Mouse (Mus musculus) cerebral cortex, adult 2 months (tissue): ENCODE measurements around the gene Dysf.

Experiments used
- WGBS: fragments of 180-500 bp; shearing (Covaris S2); methylation state at CpG from one replicate; pipeline ENCODE4 v1.1.7; 2018; 5-methylcytosine and 5-hydroxymethylcytosine counted together

The Dysf gene

GRCm38 (mm10) chr6:84111106-84111505, 102.7 kb downstream of the Dysf start:
- 86% methylated on average over 11 of the region's 11 CpGs for WGBS

DNA sequence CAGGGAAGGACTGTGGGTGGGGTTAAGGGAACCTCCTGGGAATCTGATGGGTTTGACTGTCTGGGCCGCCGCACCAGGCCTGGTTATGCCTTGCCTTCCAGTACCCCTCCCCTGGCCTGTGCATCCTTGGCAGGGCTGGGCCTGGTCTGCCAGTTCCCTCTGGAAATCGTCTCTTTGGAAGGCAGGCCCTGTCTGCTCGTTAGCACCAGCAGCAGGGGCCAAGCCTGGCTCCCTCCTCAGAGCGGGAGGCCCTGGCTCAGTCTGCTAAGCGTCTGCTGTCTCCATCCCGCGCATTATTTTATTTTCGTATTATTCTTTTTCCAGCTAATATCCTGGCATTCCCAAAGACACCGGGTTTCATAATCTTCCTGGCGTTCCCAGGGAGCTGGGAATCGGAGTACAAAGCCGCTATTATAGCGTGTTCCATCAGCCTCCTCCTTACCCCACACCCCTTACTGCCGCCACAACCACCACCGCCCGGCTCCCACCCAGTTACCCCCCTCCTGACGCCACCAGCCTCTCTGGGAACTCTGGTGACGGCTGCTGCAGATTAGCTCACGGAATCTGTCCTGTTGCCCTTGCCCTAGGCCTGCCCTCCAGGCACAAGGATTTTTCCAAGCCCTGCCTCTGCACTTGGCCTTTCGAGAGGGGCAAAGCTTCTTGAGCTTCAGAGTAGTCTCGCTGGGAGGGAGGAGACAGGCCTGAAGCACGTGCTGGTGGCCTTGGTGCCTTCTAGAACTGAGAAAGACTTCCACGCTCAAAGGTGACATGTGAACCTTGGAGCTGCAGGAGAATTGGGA, 111.5 kb downstream of the Dysf start:
- 71% methylated on average over 24 of the region's 24 CpGs for WGBS

GRCm38 (mm10) chr6:84124609-84125008, 116.2 kb downstream of the Dysf start:
- 94% methylated on average over 9 of the region's 9 CpGs for WGBS

DNA sequence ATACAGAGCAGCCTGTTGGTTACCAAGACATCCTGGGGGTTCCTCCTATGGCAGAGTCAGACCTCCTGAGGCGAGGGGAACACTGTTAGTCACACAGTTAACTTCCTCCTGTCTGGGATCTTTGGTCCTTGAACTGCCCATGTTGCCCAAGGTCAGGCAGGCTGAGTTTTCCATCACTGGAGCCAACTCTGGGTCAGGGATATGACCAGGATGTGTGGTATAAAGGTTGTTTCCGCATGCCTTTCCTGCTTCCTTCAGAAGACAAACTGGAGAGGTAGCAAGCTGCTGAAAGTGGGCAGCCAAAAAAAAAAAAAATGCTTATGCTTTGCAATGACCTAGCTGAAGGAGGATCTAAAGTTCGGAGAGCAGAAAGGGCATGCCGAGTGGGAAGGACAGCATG, 116.7 kb downstream of the Dysf start:
- 89% methylated on average over 4 of the region's 4 CpGs for WGBS

DNA sequence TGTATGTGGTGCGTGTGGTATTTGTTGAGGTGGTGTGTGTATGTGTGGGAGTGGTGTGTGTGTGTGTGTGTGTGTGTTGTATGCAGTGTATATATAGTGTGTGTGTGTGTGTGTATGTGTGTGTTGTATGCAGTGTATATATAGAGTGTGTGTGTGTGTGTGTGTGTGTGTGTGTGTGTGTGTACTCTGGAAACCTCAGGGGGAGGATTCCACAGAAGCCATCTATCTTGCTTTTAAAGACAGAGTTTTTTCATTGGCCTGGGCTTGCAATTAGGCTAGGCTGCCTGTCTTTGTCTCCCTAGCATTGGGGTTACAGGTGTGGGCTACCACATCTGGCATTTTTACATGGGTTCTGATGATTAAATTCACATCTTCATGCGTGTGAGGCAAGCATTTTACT, 119.8 kb downstream of the Dysf start:
- 98% methylated on average over 2 of the region's 2 CpGs for WGBS

DNA sequence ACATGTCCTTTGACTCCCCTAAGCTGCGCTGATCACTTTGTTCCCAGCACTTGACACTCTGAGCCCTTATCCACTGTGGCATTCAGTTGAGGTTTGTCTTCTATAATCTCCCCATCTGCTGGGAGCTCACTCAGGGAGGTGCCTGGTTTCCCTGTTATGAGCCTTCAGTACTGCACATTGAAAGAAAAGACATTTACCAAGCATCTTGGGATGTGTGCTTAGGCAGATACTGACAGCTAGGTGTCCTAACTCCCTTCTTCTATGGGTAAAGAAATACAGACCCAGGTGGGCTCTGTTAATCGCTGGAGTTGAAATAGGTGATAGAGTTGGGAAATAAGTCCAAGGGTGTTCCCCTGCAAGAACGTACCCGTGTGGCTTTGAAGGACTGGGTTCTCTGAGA, 122.5 kb downstream of the Dysf start:
- WGBS: 98% methylated on average over 4 of the region's 4 CpGs

DNA sequence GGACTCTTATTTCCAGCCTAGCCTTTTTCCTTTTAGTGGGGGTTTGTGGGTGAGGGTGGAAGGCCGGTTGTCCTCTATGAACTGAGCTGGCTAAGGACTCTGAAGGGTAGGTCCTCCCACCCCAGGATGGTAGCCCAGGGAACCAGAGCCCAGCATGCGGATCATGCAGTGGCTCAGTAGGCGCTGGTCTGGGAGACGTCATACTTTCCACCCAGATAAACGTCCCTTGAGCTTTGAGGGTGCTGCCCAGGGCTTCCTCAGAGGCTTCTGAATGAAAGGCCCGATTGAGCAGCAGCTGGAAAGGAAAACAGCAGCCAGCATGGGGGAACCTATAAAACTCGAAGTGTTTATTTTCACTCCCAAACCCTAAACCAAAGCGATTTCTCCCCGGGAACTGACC, 123.1 kb downstream of the Dysf start:
- WGBS: 72% methylated on average over 9 of the region's 9 CpGs

DNA sequence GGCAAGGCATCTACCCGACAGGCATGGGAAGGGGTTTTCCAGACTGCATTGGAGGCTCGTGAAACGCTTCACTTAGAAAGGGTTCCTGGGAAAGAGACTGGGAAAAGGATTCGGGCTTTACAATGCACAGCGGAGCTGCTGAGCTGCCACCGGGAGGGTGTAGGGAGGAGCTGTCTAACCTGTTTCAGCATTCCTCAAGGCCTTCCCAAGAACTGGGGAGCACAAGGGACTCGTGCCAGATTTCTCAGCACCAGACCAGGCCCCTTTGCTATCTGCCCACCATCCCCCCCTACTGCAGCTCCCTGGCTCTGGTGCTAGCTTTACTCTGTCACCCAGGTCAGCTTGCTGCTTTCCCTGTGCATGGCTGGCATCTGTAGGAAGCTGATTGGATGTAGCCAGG, 124.7 kb downstream of the Dysf start:
- WGBS: 84% methylated on average over 7 of the region's 7 CpGs

DNA sequence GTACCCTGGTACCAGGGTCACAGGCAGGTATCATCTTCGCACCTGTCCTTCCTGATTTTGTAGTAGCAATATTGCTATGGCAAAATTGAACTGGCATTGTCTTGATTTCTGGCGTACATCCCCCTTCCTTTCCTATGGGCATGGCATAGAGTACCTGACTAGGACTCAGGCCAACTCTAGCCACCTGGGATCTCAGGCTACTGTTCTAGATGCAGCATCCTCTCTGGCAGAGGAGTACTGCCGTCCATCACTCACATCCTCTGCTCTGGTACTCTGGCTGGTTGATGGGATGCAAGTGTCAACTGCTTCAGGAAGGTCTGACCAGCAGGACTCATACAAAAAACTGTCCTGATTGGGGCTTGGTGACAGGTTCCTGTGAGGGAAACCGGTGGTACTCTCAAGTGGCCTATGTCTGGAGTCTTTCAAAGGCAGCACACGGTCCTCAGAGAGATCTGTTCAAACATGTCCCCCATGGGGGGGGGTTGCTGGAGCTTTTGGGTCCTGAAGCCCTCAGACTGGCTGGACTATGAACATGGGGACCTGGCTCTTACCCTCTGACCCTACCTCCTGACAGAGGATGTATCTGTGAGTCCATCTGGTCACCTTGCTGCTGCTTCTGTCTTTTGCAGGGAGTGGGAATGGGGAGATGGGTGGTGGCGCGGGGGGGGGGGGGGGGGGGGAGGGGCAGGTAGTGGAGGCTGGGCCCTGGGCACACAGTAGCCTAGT, 125.8 kb downstream of the Dysf start:
- 64% methylated on average over 7 of the region's 7 CpGs for WGBS

- 34% methylated on average over 21 of the region's 23 CpGs for WGBS
These were observed 126.5 kb downstream of the Dysf start for GRCm38 (mm10) chr6:84134722-84135394.

GRCm38 (mm10) chr6:84135709-84136108, 127.3 kb downstream of the Dysf start:
- WGBS: 84% methylated on average over 9 of the region's 9 CpGs

DNA sequence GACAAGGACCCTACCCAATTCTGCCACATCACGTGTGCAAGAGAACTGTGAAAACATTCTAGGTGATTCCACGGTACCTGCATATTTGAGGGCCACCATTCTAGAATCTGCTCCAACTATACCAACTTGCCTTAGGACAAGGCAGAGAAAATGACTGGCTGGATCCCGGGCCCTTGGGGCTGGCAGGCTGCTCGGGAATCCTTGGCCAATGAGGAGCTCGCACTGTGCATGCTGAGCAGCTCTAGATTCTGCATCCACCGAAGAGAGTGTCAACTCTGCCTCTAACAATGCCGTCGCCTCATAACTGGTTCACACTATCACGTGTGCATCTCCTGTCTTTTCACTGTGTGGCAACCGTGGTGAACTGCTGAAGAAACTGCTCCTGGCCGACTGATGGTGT, 128.0 kb downstream of the Dysf start:
- 76% methylated on average over 11 of the region's 11 CpGs for WGBS

- 65% methylated on average over 14 of the region's 14 CpGs for WGBS
These were observed 131.5 kb downstream of the Dysf start for GRCm38 (mm10) chr6:84139932-84140331.

DNA sequence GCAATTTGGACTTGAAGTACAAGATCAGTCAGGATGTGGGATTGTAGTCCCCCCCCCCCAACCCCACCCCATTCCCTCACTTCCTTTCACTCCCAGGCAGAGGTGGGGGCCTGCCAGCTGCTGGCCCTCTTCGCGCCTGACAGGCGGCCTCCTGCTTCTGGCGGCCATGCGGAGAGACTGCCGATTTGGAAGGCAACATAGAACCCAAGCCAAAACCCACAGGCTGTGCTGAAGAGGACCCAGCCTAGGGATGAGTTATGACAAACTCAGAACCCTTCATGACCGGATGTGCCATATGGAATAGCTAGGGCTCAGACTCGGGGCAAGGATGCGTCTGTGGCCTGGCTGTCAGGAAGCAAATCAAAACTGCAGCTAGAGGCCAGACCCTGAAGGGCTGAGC, 134.1 kb downstream of the Dysf start:
- 62% methylated on average over 9 of the region's 9 CpGs for WGBS

DNA sequence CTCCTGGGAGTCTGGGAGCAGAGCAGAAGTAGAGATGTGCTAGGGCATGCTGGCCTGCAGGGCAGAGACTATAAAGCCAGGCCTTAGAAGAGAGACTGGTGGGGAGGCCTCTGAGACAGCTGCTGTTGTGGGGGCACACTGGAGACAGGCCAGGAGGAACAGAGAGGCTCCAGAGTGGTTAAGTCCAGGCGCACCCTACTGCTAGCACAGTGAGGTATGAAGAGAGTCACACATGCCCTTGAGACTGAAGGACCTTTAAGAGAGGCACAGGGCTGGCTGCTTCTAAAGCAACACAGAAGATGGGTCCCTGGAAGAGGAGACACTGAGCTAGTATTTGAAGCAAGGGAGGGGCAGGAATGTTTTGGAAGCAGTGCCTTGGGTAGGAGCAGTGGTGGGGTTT, 134.9 kb downstream of the Dysf start:
- 91% methylated on average over 1 of the region's 1 CpGs for WGBS

GRCm38 (mm10) chr6:84144393-84144792, 136.0 kb downstream of the Dysf start:
- WGBS: 89% methylated on average over 4 of the region's 4 CpGs

GRCm38 (mm10) chr6:84147206-84148004, 139.0 kb downstream of the Dysf start:
- 86% methylated on average over 13 of the region's 13 CpGs for whole genome bisulfite sequencing

GRCm38 (mm10) chr6:84148470-84148869, 140.1 kb downstream of the Dysf start:
- WGBS: 81% methylated on average over 6 of the region's 6 CpGs

- whole genome bisulfite sequencing: 96% methylated on average over 2 of the region's 2 CpGs
These were observed 146.1 kb downstream of the Dysf start for GRCm38 (mm10) chr6:84154508-84154907.

DNA sequence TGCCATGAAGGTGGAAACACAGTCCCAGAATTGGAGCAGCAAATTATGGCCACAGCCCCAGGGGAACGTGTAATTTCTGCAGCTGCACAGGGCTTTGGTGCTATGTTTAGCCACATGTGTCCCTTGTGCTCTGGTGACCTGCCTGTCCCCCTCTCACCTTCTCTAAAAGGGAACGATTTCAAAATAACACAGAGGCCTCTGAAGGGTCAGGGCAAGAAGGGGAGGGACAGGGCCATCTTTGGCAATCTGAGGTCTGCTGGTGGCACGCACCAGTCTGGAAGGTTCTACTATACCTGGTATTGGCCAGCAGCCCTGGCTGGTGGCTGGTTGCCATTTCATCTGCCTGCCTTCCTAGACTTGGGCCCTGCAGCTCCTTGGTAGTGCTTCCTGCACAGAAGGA, 147.4 kb downstream of the Dysf start:
- 72% methylated on average over 3 of the region's 3 CpGs for WGBS

DNA sequence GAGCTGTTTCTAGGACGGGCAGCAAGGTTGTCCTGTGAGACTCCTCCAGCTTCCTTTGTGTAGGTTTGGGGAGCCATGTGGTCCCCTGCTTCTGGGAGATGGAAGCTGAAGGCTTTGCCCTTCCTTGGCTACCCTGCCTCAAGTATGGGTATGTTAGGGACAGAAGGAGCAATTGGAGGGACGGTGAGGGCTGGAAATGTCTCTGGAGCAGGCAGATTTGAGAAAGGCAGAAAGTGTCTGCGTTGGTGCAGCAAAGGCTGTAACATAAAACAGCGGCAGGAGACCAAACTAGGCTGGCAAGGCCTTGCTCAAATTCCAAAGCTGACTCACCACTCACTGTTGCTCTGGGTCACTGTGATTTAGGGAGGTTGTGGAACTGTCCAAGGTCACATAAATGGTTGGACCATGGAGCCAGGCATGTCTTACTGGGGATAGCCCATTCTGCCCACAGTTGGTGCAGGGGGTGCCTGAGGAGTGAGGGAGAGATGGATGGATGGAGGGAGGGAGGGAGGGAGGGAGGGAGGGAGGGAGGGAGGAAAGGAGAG, 148.2 kb downstream of the Dysf start:
- WGBS: 89% methylated on average over 4 of the region's 4 CpGs

GRCm38 (mm10) chr6:84159046-84159445, 150.7 kb downstream of the Dysf start:
- 96% methylated on average over 4 of the region's 4 CpGs for WGBS
